Mouse (Mus musculus) erythroblast, embryonic 14.5 days (primary cell): Measurements from ENCODE around the gene Ftsj1.

Experiments used
- GATA1 ChIP-seq: IDR thresholded peaks from 2 replicates; pipeline ENCODE4 v1.6.1; 2012; ENCODE audit warnings: low read length, inconsistent platforms, mixed read lengths
- TAL1 ChIP-seq: IDR thresholded peaks from 3 replicates; pipeline ENCODE4 v1.6.1; 2012; ENCODE audit warnings: low read length, inconsistent platforms, mixed read lengths

- TF ChIP-seq GATA1 (no peak), TAL1 (no peak)
These were observed at the start of gene Ftsj1 for GRCm38 (mm10) chrX:8252334-8253285.
